Mouse (Mus musculus) cerebellum, adult 2 months (tissue): ENCODE data around the gene Stard3.

Source experiments
- CTCF ChIP-seq: fragments of 200-500 bp; IDR thresholded peaks from 2 replicates; pipeline ENCODE4 v1.5.1; 2011; ENCODE audit warnings: low read depth, mild to moderate bottlenecking, control low read depth, low read length, moderate library complexity, borderline replicate concordance; ENCODE audit not compliant: insufficient read depth
- POLR2A ChIP-seq: fragments of 200-500 bp; IDR thresholded peaks from 2 replicates; pipeline ENCODE4 v1.6.1; 2011; ENCODE audit warnings: low read length, control low read depth, borderline replicate concordance; ENCODE audit not compliant: insufficient read depth

GRCm38 (mm10) chr11:98387056-98387577 is 28.9 kb downstream of the Stard3 start:
- TF ChIP-seq CTCF, result no peak
- no peak for TF ChIP-seq POLR2A
